Mouse (Mus musculus): ENCODE measurements around the gene Krt33a.

- TF ChIP-seq CTCF (IDR thresholded peaks at IDR 0.05; ENCODE audit: control insufficient read depth, insufficient read depth, insufficient read length) (no peak), USF1 (IDR thresholded peaks at IDR 0.05; ENCODE audit: low read depth) (no peak)
These were observed 51.8 kb downstream of the Krt33a start for GRCm38 (mm10) chr11:99964213-99964612.
